Mouse (Mus musculus): ENCODE measurements around the gene Ahcyl1.

DNA sequence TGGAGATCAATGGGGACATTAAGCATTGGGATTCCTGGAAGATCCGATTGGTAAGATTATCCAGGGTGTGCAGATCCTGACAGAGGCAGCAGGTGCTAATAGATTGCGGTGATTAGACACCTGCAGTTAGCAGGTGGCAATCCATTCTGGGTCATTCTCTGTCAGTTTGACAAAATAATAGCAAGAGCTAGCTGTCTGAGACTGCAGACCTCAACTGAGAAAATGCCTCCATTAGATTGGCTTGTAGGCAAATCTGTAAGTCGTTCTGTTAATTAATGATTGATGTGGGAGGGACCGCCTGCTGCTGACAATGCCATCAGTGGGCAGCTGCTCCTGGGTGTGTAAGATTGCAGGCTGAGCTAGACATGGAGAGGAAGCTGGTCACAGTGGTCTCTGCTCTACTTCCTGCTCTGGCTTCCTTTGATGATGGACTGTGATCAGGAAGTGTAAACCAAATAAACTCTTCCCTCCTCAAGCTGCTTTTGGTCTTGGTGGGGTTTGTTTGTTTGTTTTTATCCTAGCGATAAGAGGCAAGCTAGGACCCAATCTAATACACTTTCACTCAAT lies 58.7 kb downstream of the Ahcyl1 start:
- TF ChIP-seq CTCF (IDR thresholded peaks at IDR 0.05; ENCODE audit: low read depth, low read length) (no peak), TAL1 (conservative IDR thresholded peaks at IDR 0.05; ENCODE audit: low read depth, low read length) (no peak)

Measured in G1E (cell line).